Mouse (Mus musculus) kidney, postnatal 0 days (tissue): Measurements from ENCODE around the gene Micall2. TPM values are rescaled to one million over a fixed set of nuclear protein-coding genes. Genes with fewer than 3 reads are reported as not detected.
A peak's percentile ranks its signal among the peaks of the same experiment; 100 is the strongest.

Source experiments
- ATAC-seq: fragments of 200-750 bp; cut with Nextera tagmentation; replicated peaks from 2 replicates; pipeline ENCODE4 v1.8.0; 2017; ENCODE audit warnings: low read depth, moderate number of reproducible peaks, moderate TSS enrichment, moderate library complexity; ENCODE audit not compliant: low FRiP score
- DNase-seq: peaks from one replicate; pipeline ENCODE4 v3.0.0-alpha.2; 2016; ENCODE audit warnings: low spot score
- H3K27ac ChIP-seq: fragments of 300-500 bp; sonication (generic); 2 replicates; pipeline ENCODE4 v1.5.1; 2014; ENCODE audit warnings: mild to moderate bottlenecking
- H3K27me3 ChIP-seq: fragments of 300-500 bp; sonication (generic); 2 replicates; pipeline ENCODE4 v1.6.1; 2014; ENCODE audit warnings: low read length, mixed read lengths; ENCODE audit not compliant: insufficient read depth
- H3K36me3 ChIP-seq: fragments of 300-500 bp; sonication (generic); 2 replicates; pipeline ENCODE4 v1.6.1; 2014; ENCODE audit warnings: low read length, mixed read lengths; ENCODE audit not compliant: insufficient read depth
- H3K4me1 ChIP-seq: fragments of 300-500 bp; sonication (generic); replicated peaks from 2 replicates; pipeline ENCODE4 v1.6.1; 2014; ENCODE audit warnings: antibody characterized with exemption, low read length, mixed read lengths; ENCODE audit not compliant: insufficient read depth
- H3K4me2 ChIP-seq: fragments of 300-500 bp; sonication (generic); 2 replicates; pipeline ENCODE4 v1.6.1; 2014; ENCODE audit warnings: mild to moderate bottlenecking, low read length, moderate library complexity, mixed read lengths
- H3K4me3 ChIP-seq: fragments of 300-500 bp; sonication (generic); replicated peaks from 2 replicates; pipeline ENCODE4 v1.5.1; 2014; ENCODE audit warnings: low read depth, low read length
- H3K9ac ChIP-seq: fragments of 300-500 bp; sonication (generic); 2 replicates; pipeline ENCODE4 v1.6.1; 2014; ENCODE audit warnings: low read depth, low read length
- H3K9me3 ChIP-seq: fragments of 300-500 bp; sonication (generic); replicated peaks from 2 replicates; pipeline ENCODE4 v1.6.1; 2016; ENCODE audit warnings: low read length, inconsistent platforms, mixed read lengths
- CTCF ChIP-seq: IDR thresholded peaks from 2 replicates; pipeline ENCODE4 v1.5.1; 2016; ENCODE audit warnings: antibody characterized with exemption, low read depth, mild to moderate bottlenecking, moderate library complexity
- WGBS: fragments of 180-500 bp; shearing (Covaris S2); extraction: QIAGEN DNeasy Blood & Tissue Kit; methylation state at CpG from one replicate; pipeline ENCODE4 v1.1.7; 2014; 5-methylcytosine and 5-hydroxymethylcytosine counted together
- polyA plus RNA-seq: library from polyadenylated mRNA; unstranded; fragments of >200 nt; fragmentation: Nextera tagmentation; extraction: Ambion mirVana; gene quantifications from 2 replicates; pipeline ENCODE4 v1.2.1, GENCODE M21; 2015

Micall2 gene
- polyA plus RNA-seq, 1 experiment from 2014 or later: 4.6 TPM

DNA sequence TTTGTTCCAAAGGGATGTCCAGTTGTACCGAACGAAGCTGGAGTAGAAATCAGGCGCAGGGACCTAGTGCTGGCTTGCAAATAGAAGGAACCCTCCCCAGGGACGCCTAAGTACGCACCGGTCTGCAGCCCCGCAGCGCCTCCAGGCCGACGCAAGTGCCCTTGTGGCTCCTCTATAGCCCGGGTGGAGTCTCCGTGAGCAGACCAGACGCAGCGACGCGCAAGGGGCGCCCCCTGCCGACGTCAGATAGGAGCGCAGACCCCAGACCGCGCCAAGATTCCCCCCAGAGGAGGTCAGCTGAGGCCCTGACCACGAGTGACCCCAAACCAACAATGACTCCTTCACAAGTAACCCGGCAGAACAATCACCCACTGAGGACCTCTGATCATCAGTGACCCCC lies 67.6 kb downstream of the Micall2 start:
- DNase-seq: peak; percentile 87
- 0% methylated on average over 24 of the region's 24 CpGs for WGBS
- Histone ChIP-seq H3K4me1 (no peaks in the 10 kb centered on the region), H3K4me3 (no peak overlapping the region), H3K36me3 (no peaks in the 10 kb centered on the region), H3K27me3 (peaks cover 20% of the 10 kb centered on the region; the same call in 1 of the 2 replicates), H3K4me2 (peak overlapping the region; percentile 40), H3K27ac (no peak overlapping the region), H3K9me3 (no peaks in the 10 kb centered on the region), H3K9ac (no peak overlapping the region)
- peak; percentile 63 for ATAC-seq
- peak; percentile 91 for TF ChIP-seq CTCF

DNA sequence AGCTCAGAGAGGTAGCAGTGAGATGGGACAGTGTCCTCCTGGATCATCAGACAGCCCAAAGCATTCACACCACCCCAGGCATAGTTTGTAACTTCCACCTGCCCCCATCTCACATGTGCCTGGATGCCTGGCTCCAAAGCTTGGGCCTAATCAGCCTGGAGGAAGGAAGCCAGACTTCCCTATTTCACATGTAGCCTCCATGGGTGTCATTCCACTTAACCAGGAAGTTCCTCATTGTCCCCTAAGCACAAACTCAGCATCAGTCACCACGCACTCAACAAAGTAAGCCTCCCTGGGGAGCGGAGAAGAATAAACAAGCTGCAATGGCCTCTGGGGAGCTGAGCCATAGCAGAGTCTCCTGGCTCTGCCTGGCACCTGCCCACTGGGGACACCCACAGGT lies 69.6 kb downstream of the Micall2 start:
- Histone ChIP-seq H3K4me1 (no peaks in the 10 kb centered on the region), H3K4me2 (no peak overlapping the region), H3K9me3 (no peaks in the 10 kb centered on the region), H3K9ac (no peak overlapping the region), H3K36me3 (no peaks in the 10 kb centered on the region), H3K4me3 (no peak overlapping the region), H3K27me3 (peaks cover 12% of the 10 kb centered on the region; the same call in 1 of the 2 replicates), H3K27ac (no peak overlapping the region)
- ATAC-seq: no peak
- TF ChIP-seq CTCF: no peak
- no peak for DNase-seq
- WGBS: 26% methylated on average over 2 of the region's 2 CpGs

DNA sequence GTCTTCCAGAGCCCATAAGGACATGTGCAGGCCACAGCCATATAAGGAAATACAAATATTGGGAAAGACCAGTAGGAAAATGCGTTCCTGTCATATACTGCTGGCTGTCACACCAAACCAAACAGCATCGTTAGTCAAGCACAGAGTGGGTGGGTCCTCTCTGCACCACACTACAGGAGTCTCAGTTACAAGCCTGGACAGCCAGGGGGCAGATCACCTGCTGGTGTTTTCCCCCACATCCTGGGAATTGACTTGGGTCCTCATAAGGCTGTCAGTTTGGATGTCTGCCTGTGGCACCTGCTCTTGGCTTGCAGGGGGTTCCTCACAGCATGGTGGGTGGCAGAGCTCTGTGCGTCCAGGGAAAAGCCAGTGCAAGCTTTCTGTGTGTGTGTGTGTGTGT lies 70.8 kb downstream of the Micall2 start:
- Histone ChIP-seq H3K27me3 (peaks cover 12% of the 10 kb centered on the region; the same call in 1 of the 2 replicates), H3K9me3 (no peaks in the 10 kb centered on the region), H3K4me3 (no peak overlapping the region), H3K27ac (no peak overlapping the region), H3K9ac (no peak overlapping the region), H3K4me2 (no peak overlapping the region), H3K36me3 (no peaks in the 10 kb centered on the region), H3K4me1 (no peaks in the 10 kb centered on the region)
- WGBS: 40% methylated on average over 3 of the region's 3 CpGs
- TF ChIP-seq CTCF: peak; percentile 62
- DNase-seq: peak; percentile 27
- no peak for ATAC-seq

DNA sequence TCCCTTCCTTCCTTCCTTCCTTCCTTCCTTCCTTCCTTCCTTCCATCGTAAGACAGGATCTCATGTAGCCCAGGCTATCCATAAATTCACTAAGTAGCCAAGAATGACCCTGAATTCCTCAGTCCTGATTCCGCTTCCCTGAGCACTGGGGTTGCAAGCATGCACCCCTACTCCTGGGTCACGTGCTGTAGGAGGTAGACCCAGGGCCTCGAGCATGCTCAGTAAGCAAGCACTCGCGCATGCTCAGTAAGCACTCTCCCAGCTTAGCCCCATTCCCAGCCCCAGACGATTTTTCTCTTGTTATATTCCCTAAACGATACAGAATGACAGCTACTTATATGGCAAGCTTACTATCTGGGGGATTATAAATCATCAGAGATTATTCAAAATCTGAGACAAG lies 74.4 kb downstream of the Micall2 start:
- no peak overlapping the region for H3K9ac ChIP-seq
- no peak overlapping the region for H3K4me2 ChIP-seq
- no peak overlapping the region for H3K27ac ChIP-seq
- no peak for DNase-seq
- H3K36me3 ChIP-seq: no peaks in the 10 kb centered on the region
- 70% methylated on average over 7 of the region's 8 CpGs for WGBS
- no peaks in the 10 kb centered on the region for H3K9me3 ChIP-seq
- ATAC-seq: no peak
- peaks cover 10% of the 10 kb centered on the region; the same call in 1 of the 2 replicates for H3K4me1 ChIP-seq
- peaks cover 12% of the 10 kb centered on the region; the same call in 1 of the 2 replicates for H3K27me3 ChIP-seq
- H3K4me3 ChIP-seq: no peak overlapping the region
- TF ChIP-seq CTCF: no peak

DNA sequence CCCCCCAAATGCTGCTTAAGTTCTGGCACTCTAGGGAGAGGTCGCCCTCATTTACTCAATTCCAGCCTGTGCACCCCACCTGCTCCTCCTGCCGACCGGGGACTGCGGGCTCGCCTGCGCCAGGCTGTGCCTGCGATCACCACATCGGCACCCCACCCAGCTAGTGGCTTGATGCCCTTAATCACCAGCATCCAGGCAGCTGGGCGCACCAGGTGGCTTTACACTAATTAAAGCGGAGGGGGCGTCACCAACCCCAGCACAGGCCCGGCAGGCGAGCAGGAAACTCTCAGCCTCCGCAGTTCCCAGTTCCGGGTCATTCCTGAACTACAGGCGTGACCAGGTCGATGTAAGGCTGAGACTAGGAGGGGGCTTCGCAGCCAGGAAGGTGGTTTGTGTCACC lies 76.8 kb downstream of the Micall2 start:
- Histone ChIP-seq H3K4me3 (no peak overlapping the region), H3K9me3 (no peaks in the 10 kb centered on the region), H3K36me3 (no peaks in the 10 kb centered on the region), H3K4me1 (peaks cover 10% of the 10 kb centered on the region; the same call in 1 of the 2 replicates), H3K4me2 (peak overlapping the region; percentile 30), H3K9ac (no peak overlapping the region), H3K27ac (no peak overlapping the region), H3K27me3 (0 out of 2 replicates have a peak, but pooled peaks cover 9% of the 10 kb centered on the region)
- peak; percentile 6; the same call in 1 of the 2 replicates for TF ChIP-seq CTCF
- 1% methylated on average over 18 of the region's 18 CpGs for WGBS
- DNase-seq (peak; percentile 46), ATAC-seq (peak; percentile 29; the same call in 1 of the 2 replicates)

DNA sequence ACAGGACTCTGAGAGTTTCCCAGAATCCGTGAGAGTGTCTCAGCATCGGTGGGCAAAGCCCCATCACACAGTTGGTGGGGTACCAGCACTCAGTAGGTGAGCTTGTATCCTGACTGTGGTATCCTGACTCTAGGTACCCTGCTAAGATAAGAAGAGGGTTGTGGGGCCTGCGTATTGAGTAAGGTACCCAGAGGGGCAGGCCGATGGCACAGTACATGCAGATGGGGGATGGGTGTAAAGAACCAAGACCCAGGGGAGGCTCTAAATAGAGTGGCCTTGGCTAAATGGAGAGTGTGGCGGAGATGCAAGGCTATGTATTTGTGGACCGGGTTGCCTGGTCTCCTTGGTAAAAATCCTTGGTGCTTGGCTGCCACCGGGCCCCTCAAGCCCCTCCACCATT lies 77.3 kb downstream of the Micall2 start:
- no peak for TF ChIP-seq CTCF
- Histone ChIP-seq H3K9me3 (no peaks in the 10 kb centered on the region), H3K4me1 (peaks cover 10% of the 10 kb centered on the region; the same call in 1 of the 2 replicates), H3K27ac (0 out of 2 replicates have a peak overlapping the region, but pooled peaks have one; percentile 19), H3K4me2 (peak overlapping the region; percentile 30), H3K36me3 (no peaks in the 10 kb centered on the region), H3K27me3 (0 out of 2 replicates have a peak, but pooled peaks cover 9% of the 10 kb centered on the region), H3K9ac (no peak overlapping the region), H3K4me3 (no peak overlapping the region)
- no peak; the same call in 1 of the 2 replicates for ATAC-seq
- 41% methylated on average over 7 of the region's 7 CpGs for WGBS
- no peak for DNase-seq
